Mouse (Mus musculus): ENCODE results near the gene AI661453.

DNA sequence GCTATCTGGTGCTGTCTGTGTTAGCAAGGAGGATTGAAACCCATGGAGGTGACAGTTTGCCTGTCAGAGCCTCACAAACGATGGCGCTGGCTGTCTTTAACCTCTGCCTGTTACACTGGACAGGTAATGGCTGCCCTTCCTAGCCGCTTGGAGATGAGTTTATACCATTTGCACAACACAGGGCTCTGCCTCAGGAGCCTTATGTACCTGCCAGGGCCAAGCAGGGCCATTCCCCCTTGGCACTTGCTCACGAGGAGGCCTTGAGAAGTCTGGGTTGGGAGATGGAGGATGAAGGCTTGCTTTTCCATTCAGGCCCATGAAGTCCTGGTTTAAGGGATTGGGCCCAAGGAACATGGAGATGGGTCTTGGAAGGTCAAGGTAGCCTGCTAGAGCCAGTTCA, 33.2 kb downstream of the AI661453 start:
- TF ChIP-seq CTCF (IDR thresholded peaks at IDR 0.05; ENCODE audit: borderline replicate concordance, insufficient read depth, low read length) (no peak), POLR2A (IDR thresholded peaks at IDR 0.05; ENCODE audit: low read depth, low read length) (no peak)

Measured in embryonic fibroblast, embryonic 13.5 days (primary cell).